Mouse (Mus musculus): ENCODE results near the gene Plcd1.

Gene Plcd1

GRCm38 (mm10) chr9:119091581-119092310, 1.6 kb downstream of the Plcd1 start:
- no peak for DNase-seq (ENCODE audit: low spot score in 2 of 2)

GRCm38 (mm10) chr9:119090462-119090861, 2.8 kb downstream of the Plcd1 start:
- DNase-seq (ENCODE audit: low spot score in 2 of 2), result no peak

GRCm38 (mm10) chr9:119089437-119089836, 3.9 kb downstream of the Plcd1 start:
- no peak for DNase-seq (ENCODE audit: low spot score in 2 of 2)

GRCm38 (mm10) chr9:119088148-119088801, 5.0 kb downstream of the Plcd1 start:
- peak; percentile 53 to 55 for DNase-seq (ENCODE audit: low spot score in 2 of 2)

GRCm38 (mm10) chr9:119087309-119087708, 6.0 kb downstream of the Plcd1 start:
- no peak for DNase-seq (ENCODE audit: low spot score in 2 of 2)

GRCm38 (mm10) chr9:119086451-119086850, 6.9 kb downstream of the Plcd1 start:
- DNase-seq (ENCODE audit: low spot score in 2 of 2), result no peak

- no peak for DNase-seq (ENCODE audit: low spot score in 2 of 2)
These were observed 9.3 kb downstream of the Plcd1 start for GRCm38 (mm10) chr9:119083966-119084365.

- DNase-seq (ENCODE audit: low spot score in 2 of 2), result no peak
These were observed 10.5 kb downstream of the Plcd1 start for GRCm38 (mm10) chr9:119082656-119083430.

- no peak for DNase-seq (ENCODE audit: low spot score in 2 of 2)
These were observed 11.3 kb downstream of the Plcd1 start for GRCm38 (mm10) chr9:119082039-119082438.

- DNase-seq (ENCODE audit: low spot score in 2 of 2), result no peak
These were observed 13.1 kb downstream of the Plcd1 start for GRCm38 (mm10) chr9:119080040-119080675.

GRCm38 (mm10) chr9:119075685-119076084, 17.6 kb downstream of the Plcd1 start:
- no peak for DNase-seq (ENCODE audit: low spot score in 2 of 2)

- DNase-seq (ENCODE audit: low spot score in 2 of 2), result no peak
These were observed 20.0 kb downstream of the Plcd1 start for GRCm38 (mm10) chr9:119073184-119073895.

GRCm38 (mm10) chr9:119071786-119072185, 21.5 kb downstream of the Plcd1 start:
- no peak for DNase-seq (ENCODE audit: low spot score in 2 of 2)

- DNase-seq (ENCODE audit: low spot score in 2 of 2), result no peak
These were observed 23.0 kb downstream of the Plcd1 start for GRCm38 (mm10) chr9:119070173-119070825.

- no peak for DNase-seq (ENCODE audit: low spot score in 2 of 2)
These were observed 25.0 kb downstream of the Plcd1 start for GRCm38 (mm10) chr9:119068266-119068665.

- peak; percentile 80 to 85 for DNase-seq (ENCODE audit: low spot score in 2 of 2)
These were observed 25.7 kb downstream of the Plcd1 start for GRCm38 (mm10) chr9:119067601-119068000.

GRCm38 (mm10) chr9:119064296-119064695, 29.0 kb downstream of the Plcd1 start:
- DNase-seq (ENCODE audit: low spot score in 2 of 2), result no peak

GRCm38 (mm10) chr9:119063036-119063644, 30.2 kb downstream of the Plcd1 start:
- no peak for DNase-seq (ENCODE audit: low spot score in 2 of 2)

GRCm38 (mm10) chr9:119060701-119061100, 32.6 kb downstream of the Plcd1 start:
- DNase-seq (ENCODE audit: low spot score in 2 of 2), result no peak

GRCm38 (mm10) chr9:119058245-119058644, 35.1 kb downstream of the Plcd1 start:
- DNase-seq (ENCODE audit: low spot score in 2 of 2), result no peak
